Mouse (Mus musculus): Measurements from ENCODE around the gene P4hb. TPM values are rescaled to one million over a fixed set of nuclear protein-coding genes. Genes with fewer than 3 reads are reported as not detected.

P4hb gene
- total RNA-seq, 1 experiment, result 904 TPM

GRCm38 (mm10) chr11:120535145-120535544 lies 37.9 kb downstream of the P4hb start:
- Histone ChIP-seq H3K9me3 (ENCODE audit: control insufficient read depth, insufficient read depth, low read depth, low read length) (no peaks in the 10 kb centered on the region), H3K27ac (ENCODE audit: insufficient read depth, low read depth, low read length, poor library complexity, severe bottlenecking) (no peak overlapping the region)
- in situ Hi-C loops (cut with MboI; ENCODE audit: low sequenced_read_pairs in 2 of 2, unreplicated experiment in 2 of 2), result no loop called here

GRCm38 (mm10) chr11:120534093-120534492 lies 39.0 kb downstream of the P4hb start:
- in situ Hi-C loops (cut with MboI; ENCODE audit: low sequenced_read_pairs in 2 of 2, unreplicated experiment in 2 of 2), result no loop called here
- TF ChIP-seq ZC3H11A (IDR thresholded peaks at IDR 0.05; ENCODE audit: borderline replicate concordance, low read depth, low read length) (no peak), CHD2 (IDR thresholded peaks at IDR 0.05; ENCODE audit: low read depth, low read length) (no peak), ZNF384 (IDR thresholded peaks at IDR 0.05; ENCODE audit: low read depth, low read length) (no peak), HCFC1 (IDR thresholded peaks at IDR 0.05; ENCODE audit: borderline replicate concordance, insufficient read depth, low read length) (no peak), MAFK (IDR thresholded peaks at IDR 0.05; ENCODE audit: insufficient read depth, low read depth, low read length) (no peak)
- Histone ChIP-seq H3K9me3 (ENCODE audit: control insufficient read depth, insufficient read depth, low read depth, low read length) (no peaks in the 10 kb centered on the region), H3K36me3 (ENCODE audit: control insufficient read depth, insufficient read depth, low read length, poor library complexity, severe bottlenecking) (no peaks in the 10 kb centered on the region), H3K4me1 (ENCODE audit: control insufficient read depth in 2 of 2, insufficient read depth in 2 of 2, low read length in 2 of 2, poor library complexity in 1 of 2) (peaks cover 0 to 5% of the 10 kb centered on the region in 2 experiments; a peak in 1 of 4 replicates), H3K9ac (ENCODE audit: insufficient read depth, low read depth, low read length, poor library complexity, severe bottlenecking) (no peak overlapping the region), H3K4me3 (ENCODE audit: insufficient read depth in 1 of 2, low read depth in 1 of 2, low read length in 2 of 2, poor library complexity in 1 of 2, severe bottlenecking in 1 of 2) (no peak overlapping the region), H3K27ac (ENCODE audit: insufficient read depth, low read depth, low read length, poor library complexity, severe bottlenecking) (no peak overlapping the region)
- DNase-seq (ENCODE audit: low read depth, low spot score), result no peak

More at GRCm38 (mm10) chr11:120535145-120535544, 37.9 kb downstream of the P4hb start:
- Histone ChIP-seq H3K4me3 (ENCODE audit: insufficient read depth in 1 of 2, low read depth in 1 of 2, low read length in 2 of 2, poor library complexity in 1 of 2, severe bottlenecking in 1 of 2) (no peak overlapping the region), H3K4me1 (ENCODE audit: control insufficient read depth in 2 of 2, insufficient read depth in 2 of 2, low read length in 2 of 2, poor library complexity in 1 of 2) (peaks cover 0 to 16% of the 10 kb centered on the region in 2 experiments; a peak in 1 of 4 replicates), H3K36me3 (ENCODE audit: control insufficient read depth, insufficient read depth, low read length, poor library complexity, severe bottlenecking) (no peaks in the 10 kb centered on the region), H3K9ac (ENCODE audit: insufficient read depth, low read depth, low read length, poor library complexity, severe bottlenecking) (no peak overlapping the region)
- TF ChIP-seq HCFC1 (IDR thresholded peaks at IDR 0.05; ENCODE audit: borderline replicate concordance, insufficient read depth, low read length) (no peak), CHD2 (IDR thresholded peaks at IDR 0.05; ENCODE audit: low read depth, low read length) (no peak), ZC3H11A (IDR thresholded peaks at IDR 0.05; ENCODE audit: borderline replicate concordance, low read depth, low read length) (no peak), ZNF384 (IDR thresholded peaks at IDR 0.05; ENCODE audit: low read depth, low read length) (no peak)
- DNase-seq (ENCODE audit: low read depth, low spot score), result no peak

GRCm38 (mm10) chr11:120531646-120532045 lies 41.4 kb downstream of the P4hb start:
- Histone ChIP-seq H3K9me3 (ENCODE audit: control insufficient read depth, insufficient read depth, low read depth, low read length) (no peaks in the 10 kb centered on the region), H3K4me1 (ENCODE audit: control insufficient read depth in 2 of 2, insufficient read depth in 2 of 2, low read length in 2 of 2, poor library complexity in 1 of 2) (peaks cover 0 to 2% of the 10 kb centered on the region in 2 experiments; a peak in 1 of 4 replicates), H3K36me3 (ENCODE audit: control insufficient read depth, insufficient read depth, low read length, poor library complexity, severe bottlenecking) (no peaks in the 10 kb centered on the region), H3K4me3 (ENCODE audit: insufficient read depth in 1 of 2, low read depth in 1 of 2, low read length in 2 of 2, poor library complexity in 1 of 2, severe bottlenecking in 1 of 2) (no peak overlapping the region), H3K9ac (ENCODE audit: insufficient read depth, low read depth, low read length, poor library complexity, severe bottlenecking) (no peak overlapping the region), H3K27ac (ENCODE audit: insufficient read depth, low read depth, low read length, poor library complexity, severe bottlenecking) (no peak overlapping the region)
- no peak for TF ChIP-seq ZC3H11A (IDR thresholded peaks at IDR 0.05; ENCODE audit: borderline replicate concordance, low read depth, low read length)
- no peak for TF ChIP-seq CHD2 (IDR thresholded peaks at IDR 0.05; ENCODE audit: low read depth, low read length)
- no peak for TF ChIP-seq MAFK (IDR thresholded peaks at IDR 0.05; ENCODE audit: insufficient read depth, low read depth, low read length)
- TF ChIP-seq ZNF384 (IDR thresholded peaks at IDR 0.05; ENCODE audit: low read depth, low read length), result no peak
- TF ChIP-seq HCFC1 (IDR thresholded peaks at IDR 0.05; ENCODE audit: borderline replicate concordance, insufficient read depth, low read length), result no peak
- DNase-seq (ENCODE audit: low read depth, low spot score), result no peak
- in situ Hi-C loops (cut with MboI; ENCODE audit: low sequenced_read_pairs in 2 of 2, unreplicated experiment in 2 of 2), result no loop called here

- H3K4me3 ChIP-seq (ENCODE audit: insufficient read depth in 1 of 2, low read depth in 1 of 2, low read length in 2 of 2, poor library complexity in 1 of 2, severe bottlenecking in 1 of 2), result peak within 1 kb of the TSS; percentile 71 to 79
- in situ Hi-C loops (cut with MboI; ENCODE audit: low sequenced_read_pairs in 2 of 2, unreplicated experiment in 2 of 2), result no loop called here
- TF ChIP-seq ZNF384 (IDR thresholded peaks at IDR 0.05; ENCODE audit: low read depth, low read length) (no peak), ZC3H11A (IDR thresholded peaks at IDR 0.05; ENCODE audit: borderline replicate concordance, low read depth, low read length) (no peak), CHD2 (IDR thresholded peaks at IDR 0.05; ENCODE audit: low read depth, low read length) (no peak), HCFC1 (IDR thresholded peaks at IDR 0.05; ENCODE audit: borderline replicate concordance, insufficient read depth, low read length) (no peak), MAFK (IDR thresholded peaks at IDR 0.05; ENCODE audit: insufficient read depth, low read depth, low read length) (no peak)
- peaks cover 0 to 2% of the 10 kb centered on the region in 2 experiments; a peak in 1 of 4 replicates for H3K4me1 ChIP-seq (ENCODE audit: control insufficient read depth in 2 of 2, insufficient read depth in 2 of 2, low read length in 2 of 2, poor library complexity in 1 of 2)
- H3K36me3 ChIP-seq (ENCODE audit: control insufficient read depth, insufficient read depth, low read length, poor library complexity, severe bottlenecking), result no peaks in the 10 kb centered on the region
- no peak for DNase-seq (ENCODE audit: low read depth, low spot score)
- H3K9ac ChIP-seq (ENCODE audit: insufficient read depth, low read depth, low read length, poor library complexity, severe bottlenecking), result peak within 1 kb of the TSS; percentile 62
- H3K9me3 ChIP-seq (ENCODE audit: control insufficient read depth, insufficient read depth, low read depth, low read length), result no peaks in the 10 kb centered on the region
- no peak within 1 kb of the TSS for H3K27ac ChIP-seq (ENCODE audit: insufficient read depth, low read depth, low read length, poor library complexity, severe bottlenecking)
Observed at GRCm38 (mm10) chr11:120530085-120530964, 42.7 kb downstream of the P4hb start, which contains the start of gene Gcgr. Gcgr (plus strand) TSS chr11:120530699.
